Mouse (Mus musculus) erythroblast, embryonic 14.5 days (primary cell): ENCODE measurements around the gene Spag6l. TPM values are rescaled to one million over a fixed set of nuclear protein-coding genes. Genes with fewer than 3 reads are reported as not detected.

Source experiments
- H3K27me3 ChIP-seq: 2 replicates; pipeline ENCODE4 v1.6.1; 2012; ENCODE audit warnings: inconsistent platforms; ENCODE audit not compliant: control insufficient read depth
- H3K36me3 ChIP-seq: 2 replicates; pipeline ENCODE4 v1.6.1; 2012; ENCODE audit warnings: mild to moderate bottlenecking, inconsistent platforms; ENCODE audit not compliant: control insufficient read depth
- H3K4me1 ChIP-seq: 2 replicates; pipeline ENCODE4 v1.6.1; 2012; ENCODE audit warnings: inconsistent platforms; ENCODE audit not compliant: control insufficient read depth
- H3K4me3 ChIP-seq: replicated peaks from 2 replicates; pipeline ENCODE3; 2012; ENCODE audit warnings: moderate library complexity, mild to moderate bottlenecking, inconsistent platforms
- H3K9me3 ChIP-seq: 2 replicates; pipeline ENCODE4 v1.6.1; 2012; ENCODE audit warnings: low read length, inconsistent platforms, mixed read lengths; ENCODE audit not compliant: control insufficient read depth
- GATA1 ChIP-seq: IDR thresholded peaks from 2 replicates; pipeline ENCODE4 v1.6.1; 2012; ENCODE audit warnings: low read length, inconsistent platforms, mixed read lengths
- TAL1 ChIP-seq: IDR thresholded peaks from 3 replicates; pipeline ENCODE4 v1.6.1; 2012; ENCODE audit warnings: low read length, inconsistent platforms, mixed read lengths
- polyA plus RNA-seq: library from polyadenylated mRNA; stranded (reverse); fragments of >175 nt; gene quantifications from 2 replicates; pipeline ENCODE4 v1.2.3, GENCODE M21; 2012

Gene Spag6l
- not detected in 2 replicates for polyA plus RNA-seq

- Histone ChIP-seq H3K36me3 (no peaks in the 10 kb centered on the region), H3K27me3 (peaks cover 3% of the 10 kb centered on the region), H3K4me3 (peak within 1 kb of the TSS; percentile 62), H3K9me3 (no peaks in the 10 kb centered on the region), H3K4me1 (peaks cover 14% of the 10 kb centered on the region)
- TF ChIP-seq TAL1 (no peak), GATA1 (no peak)
These were observed at the start of gene Spag6l for GRCm38 (mm10) chr16:16828757-16829615. Gene Spag6l (minus strand): TSS chr16:16829456.

GRCm38 (mm10) chr16:16879025-16879424 lies 49.8 kb upstream of the Spag6l start:
- H3K9me3 ChIP-seq, result peaks cover 5% of the 10 kb centered on the region; the same call in 1 of the 2 replicates
- H3K36me3 ChIP-seq, result peaks cover 93% of the 10 kb centered on the region
- H3K4me1 ChIP-seq, result no peaks in the 10 kb centered on the region
- TF ChIP-seq TAL1, result no peak
- no peak for TF ChIP-seq GATA1
- no peaks in the 10 kb centered on the region for H3K27me3 ChIP-seq
- H3K4me3 ChIP-seq, result no peak overlapping the region

- H3K27me3 ChIP-seq, result no peaks in the 10 kb centered on the region
- H3K9me3 ChIP-seq, result no peaks in the 10 kb centered on the region
- peaks cover 14% of the 10 kb centered on the region for H3K36me3 ChIP-seq
- H3K4me3 ChIP-seq, result peak within 1 kb of the TSS; percentile 77
- TF ChIP-seq GATA1 (no peak), TAL1 (no peak)
- peaks cover 22% of the 10 kb centered on the region for H3K4me1 ChIP-seq
These were observed 41.5 kb upstream of the Spag6l start, which contains the start of the genes Top3b and Vpreb1 for GRCm38 (mm10) chr16:16870617-16871331. Gene Top3b (plus strand): TSS chr16:16870736. Gene Vpreb1 (minus strand): TSS chr16:16870843.

- H3K36me3 ChIP-seq, result peaks cover 11% of the 10 kb centered on the region
- peak overlapping the region; percentile 77 for H3K4me3 ChIP-seq
- peaks cover 22% of the 10 kb centered on the region for H3K4me1 ChIP-seq
- no peaks in the 10 kb centered on the region for H3K9me3 ChIP-seq
- no peaks in the 10 kb centered on the region for H3K27me3 ChIP-seq
- TF ChIP-seq TAL1, result no peak
- no peak for TF ChIP-seq GATA1
These were observed 41.0 kb upstream of the Spag6l start for GRCm38 (mm10) chr16:16870241-16870616.

GRCm38 (mm10) chr16:16865696-16866561 lies 36.7 kb upstream of the Spag6l start:
- Histone ChIP-seq H3K4me3 (no peak overlapping the region), H3K4me1 (peaks cover 8% of the 10 kb centered on the region), H3K36me3 (no peaks in the 10 kb centered on the region), H3K27me3 (no peaks in the 10 kb centered on the region), H3K9me3 (no peaks in the 10 kb centered on the region)
- TF ChIP-seq GATA1 (no peak), TAL1 (no peak)

- TF ChIP-seq TAL1 (no peak), GATA1 (no peak)
- peaks cover 2% of the 10 kb centered on the region for H3K4me1 ChIP-seq
- H3K9me3 ChIP-seq, result no peaks in the 10 kb centered on the region
- no peaks in the 10 kb centered on the region for H3K27me3 ChIP-seq
- no peaks in the 10 kb centered on the region for H3K36me3 ChIP-seq
- no peak overlapping the region for H3K4me3 ChIP-seq
These were observed 36.0 kb upstream of the Spag6l start for GRCm38 (mm10) chr16:16865217-16865616.

GRCm38 (mm10) chr16:16863978-16864377 lies 34.7 kb upstream of the Spag6l start, which contains the start of gene Igll1:
Gene Igll1 (minus strand): TSS chr16:16863985.
- Histone ChIP-seq H3K9me3 (no peaks in the 10 kb centered on the region), H3K36me3 (no peaks in the 10 kb centered on the region), H3K4me1 (no peaks in the 10 kb centered on the region), H3K4me3 (no peak within 1 kb of the TSS), H3K27me3 (no peaks in the 10 kb centered on the region)
- no peak for TF ChIP-seq GATA1
- TF ChIP-seq TAL1, result no peak

GRCm38 (mm10) chr16:16862288-16862687 lies 33.0 kb upstream of the Spag6l start:
- Histone ChIP-seq H3K36me3 (no peaks in the 10 kb centered on the region), H3K27me3 (no peaks in the 10 kb centered on the region), H3K4me3 (no peak overlapping the region), H3K4me1 (no peaks in the 10 kb centered on the region), H3K9me3 (no peaks in the 10 kb centered on the region)
- no peak for TF ChIP-seq TAL1
- TF ChIP-seq GATA1, result no peak
